Mouse (Mus musculus) naive thymus-derived CD4-positive, alpha-beta T cell, adult 2 months (primary cell): ENCODE data around the gene Rnf103.
"Not testable (repeated sequence)": the region's sequence is repeated elsewhere in the genome, so short reads cannot be mapped to it uniquely, and the experiment has no call there.

Source experiments
- DNase-seq: peaks from one replicate; pipeline ENCODE4 v3.0.0-alpha.2; 2011; ENCODE audit warnings: low read depth

Gene Rnf103

GRCm38 (mm10) chr6:71493675-71494340, at the start of gene Rnf103:
TSS of gene Rnf103 (plus strand) at chr6:71493894.
- DNase-seq, result peak; percentile 94

GRCm38 (mm10) chr6:71444756-71445155, 48.9 kb upstream of the Rnf103 start:
- DNase-seq, result no peak

- DNase-seq, result no peak
Observed at GRCm38 (mm10) chr6:71445560-71445959, 48.1 kb upstream of the Rnf103 start.

GRCm38 (mm10) chr6:71452792-71453191, 40.9 kb upstream of the Rnf103 start:
- no peak for DNase-seq

- not testable (repeated sequence) for DNase-seq
Observed at GRCm38 (mm10) chr6:71453983-71454739, 39.5 kb upstream of the Rnf103 start.

- no peak for DNase-seq
Observed at GRCm38 (mm10) chr6:71457956-71458608, 35.6 kb upstream of the Rnf103 start.

- no peak for DNase-seq
Observed at GRCm38 (mm10) chr6:71465146-71465545, 28.5 kb upstream of the Rnf103 start.

- no peak for DNase-seq
Observed at GRCm38 (mm10) chr6:71467766-71468165, 25.9 kb upstream of the Rnf103 start.

- no peak for DNase-seq
Observed at GRCm38 (mm10) chr6:71469291-71469690, 24.4 kb upstream of the Rnf103 start.

GRCm38 (mm10) chr6:71471830-71472520, 21.7 kb upstream of the Rnf103 start:
- no peak for DNase-seq

- DNase-seq, result no peak
Observed at GRCm38 (mm10) chr6:71472786-71473185, 20.9 kb upstream of the Rnf103 start.

- DNase-seq, result no peak
Observed at GRCm38 (mm10) chr6:71475604-71476003, 18.1 kb upstream of the Rnf103 start.

- DNase-seq, result no peak
Observed at GRCm38 (mm10) chr6:71476783-71477182, 16.9 kb upstream of the Rnf103 start.

GRCm38 (mm10) chr6:71478816-71479568, 14.7 kb upstream of the Rnf103 start:
- DNase-seq, result not testable (repeated sequence)

GRCm38 (mm10) chr6:71479588-71479987, 14.1 kb upstream of the Rnf103 start:
- DNase-seq, result not testable (repeated sequence)

- DNase-seq, result no peak
Observed at GRCm38 (mm10) chr6:71480136-71480535, 13.6 kb upstream of the Rnf103 start.

GRCm38 (mm10) chr6:71481136-71481535, 12.6 kb upstream of the Rnf103 start:
- DNase-seq, result no peak

- DNase-seq, result no peak
Observed at GRCm38 (mm10) chr6:71485246-71485645, 8.4 kb upstream of the Rnf103 start.

- DNase-seq, result no peak
Observed at GRCm38 (mm10) chr6:71486226-71486625, 7.5 kb upstream of the Rnf103 start.

- DNase-seq, result no peak
Observed at GRCm38 (mm10) chr6:71486867-71487266, 6.8 kb upstream of the Rnf103 start.

GRCm38 (mm10) chr6:71487966-71488365, 5.7 kb upstream of the Rnf103 start:
- no peak for DNase-seq

GRCm38 (mm10) chr6:71492136-71492535, 1.6 kb upstream of the Rnf103 start:
- no peak for DNase-seq
